Mouse (Mus musculus): ENCODE results near the gene Hmgn2. TPM values are rescaled to one million over a fixed set of nuclear protein-coding genes. Genes with fewer than 3 reads are reported as not detected.
"Not testable (repeated sequence)": the region's sequence is repeated elsewhere in the genome, so short reads cannot be mapped to it uniquely, and the experiment has no call there.

The Hmgn2 gene
- polyA plus RNA-seq, 1 experiment from 2014 or later: 3,167 TPM

GRCm38 (mm10) chr4:133938077-133938476 lies 30.4 kb downstream of the Hmgn2 start:
- no peaks in the 10 kb centered on the region for H3K9me3 ChIP-seq
- H3K27me3 ChIP-seq (replicated peaks; ENCODE audit: low read depth, poor library complexity, severe bottlenecking): no peaks in the 10 kb centered on the region
- no peak for DNase-seq (ENCODE audit: low spot score)
- H3K4me3 ChIP-seq: no peak overlapping the region
- peaks cover 23% of the 10 kb centered on the region for H3K4me1 ChIP-seq
- no peak overlapping the region for H3K27ac ChIP-seq (replicated peaks)
- WGBS: 60% methylated on average over 2 of the region's 2 CpGs
- H3K36me3 ChIP-seq (replicated peaks): no peaks in the 10 kb centered on the region

DNA sequence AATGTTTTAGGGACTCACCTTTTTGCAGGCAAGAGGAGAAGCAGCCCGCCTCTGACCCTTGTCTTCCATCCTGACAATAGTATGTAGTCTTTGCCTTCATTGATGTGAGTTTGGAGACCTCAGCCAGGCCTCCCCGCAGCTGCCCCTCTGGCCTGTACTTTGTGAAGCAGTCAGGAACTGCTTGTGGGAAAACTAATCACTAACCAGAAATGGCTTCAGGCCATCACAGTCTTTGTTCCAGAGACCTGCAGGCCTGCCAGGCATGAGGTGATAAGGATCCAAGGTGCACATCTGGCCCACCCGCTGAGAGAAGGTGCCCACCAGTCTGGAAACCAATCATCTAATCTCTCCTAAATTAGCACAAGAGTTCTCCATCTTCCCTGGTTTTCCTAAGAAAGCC lies 36.7 kb downstream of the Hmgn2 start:
- no peak for DNase-seq (ENCODE audit: low spot score)
- H3K27me3 ChIP-seq (replicated peaks; ENCODE audit: low read depth, poor library complexity, severe bottlenecking): no peaks in the 10 kb centered on the region
- H3K4me1 ChIP-seq: peaks cover 19% of the 10 kb centered on the region
- peak overlapping the region; percentile 15; the same call in 1 of the 2 replicates for H3K27ac ChIP-seq (replicated peaks)
- H3K36me3 ChIP-seq (replicated peaks): no peaks in the 10 kb centered on the region
- no peaks in the 10 kb centered on the region for H3K9me3 ChIP-seq
- 75% methylated on average over 3 of the region's 3 CpGs for WGBS
- no peak overlapping the region for H3K4me3 ChIP-seq

GRCm38 (mm10) chr4:133931349-133931748 lies 37.1 kb downstream of the Hmgn2 start:
- H3K27ac ChIP-seq (replicated peaks): peak overlapping the region; percentile 15; the same call in 1 of the 2 replicates
- WGBS: 15% methylated on average over 10 of the region's 10 CpGs
- DNase-seq (ENCODE audit: low spot score): peak; percentile 38

DNA sequence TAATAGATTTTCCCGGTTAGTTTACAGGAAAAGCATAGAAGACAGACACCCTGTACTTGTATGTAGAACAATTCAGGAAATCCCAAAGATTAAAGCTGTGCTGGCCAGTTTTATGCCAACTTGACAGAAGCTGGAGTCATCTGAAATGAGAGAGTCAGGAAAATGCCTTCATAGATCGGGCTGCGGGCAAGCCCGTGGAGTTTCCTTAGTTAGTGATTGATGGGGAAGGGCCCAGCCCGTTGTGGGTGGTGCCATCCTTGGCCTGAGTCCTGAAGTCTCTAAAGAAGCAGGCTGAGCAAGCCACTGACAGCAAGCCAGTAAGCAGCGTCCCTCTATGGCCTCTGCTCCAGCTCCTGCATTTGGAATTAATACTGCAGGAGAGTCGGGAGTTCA lies 39.2 kb downstream of the Hmgn2 start:
- peak overlapping the region; percentile 75; the same call in 1 of the 2 replicates for H3K27ac ChIP-seq (replicated peaks)
- peaks cover 19% of the 10 kb centered on the region for H3K4me1 ChIP-seq
- no peaks in the 10 kb centered on the region for H3K9me3 ChIP-seq
- no peaks in the 10 kb centered on the region for H3K36me3 ChIP-seq (replicated peaks)
- 46% methylated on average over 7 of the region's 7 CpGs for WGBS
- H3K4me3 ChIP-seq: 0 out of 2 replicates have a peak overlapping the region, but pooled peaks have one; percentile 9
- no peaks in the 10 kb centered on the region for H3K27me3 ChIP-seq (replicated peaks; ENCODE audit: low read depth, poor library complexity, severe bottlenecking)
- DNase-seq (ENCODE audit: low spot score): no peak

More at GRCm38 (mm10) chr4:133931349-133931748, 37.1 kb downstream of the Hmgn2 start:
- H3K4me3 ChIP-seq: no peak overlapping the region
- H3K4me1 ChIP-seq: peaks cover 19% of the 10 kb centered on the region
- no peaks in the 10 kb centered on the region for H3K9me3 ChIP-seq
- no peaks in the 10 kb centered on the region for H3K36me3 ChIP-seq (replicated peaks)
- no peaks in the 10 kb centered on the region for H3K27me3 ChIP-seq (replicated peaks; ENCODE audit: low read depth, poor library complexity, severe bottlenecking)

- 49% methylated on average over 15 of the region's 15 CpGs for WGBS
- H3K4me3 ChIP-seq: 0 out of 2 replicates have a peak overlapping the region, but pooled peaks have one; percentile 9
- no peaks in the 10 kb centered on the region for H3K9me3 ChIP-seq
- H3K27ac ChIP-seq (replicated peaks): peak overlapping the region; percentile 75
- H3K27me3 ChIP-seq (replicated peaks; ENCODE audit: low read depth, poor library complexity, severe bottlenecking): no peaks in the 10 kb centered on the region
- peak; percentile 60 for DNase-seq (ENCODE audit: low spot score)
- H3K36me3 ChIP-seq (replicated peaks): no peaks in the 10 kb centered on the region
- H3K4me1 ChIP-seq: peaks cover 19% of the 10 kb centered on the region
Observed at GRCm38 (mm10) chr4:133928576-133929277, 39.7 kb downstream of the Hmgn2 start.

DNA sequence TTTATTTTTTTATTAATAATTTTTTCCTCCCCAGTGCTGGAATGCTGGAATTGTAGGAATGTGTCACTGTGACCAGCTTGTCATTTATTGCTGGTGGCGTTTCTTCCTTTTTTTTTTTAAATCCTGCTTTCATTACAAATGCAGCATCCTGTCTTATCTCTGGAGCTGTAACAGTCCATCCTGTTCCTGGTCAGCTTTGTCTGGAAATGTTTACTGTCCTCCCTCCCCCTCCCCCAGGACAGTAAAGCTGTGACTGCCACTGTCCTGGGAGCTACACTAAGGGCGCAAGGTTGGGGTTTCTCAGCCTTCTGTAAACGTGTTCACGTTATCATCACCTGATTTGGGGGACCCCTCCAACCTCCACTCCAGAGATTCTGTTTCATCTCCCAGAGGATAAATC lies 43.2 kb downstream of the Hmgn2 start:
- H3K27ac ChIP-seq (replicated peaks): no peak overlapping the region
- no peak for DNase-seq (ENCODE audit: low spot score)
- 80% methylated on average over 4 of the region's 4 CpGs for WGBS
- no peak overlapping the region for H3K4me3 ChIP-seq
- no peaks in the 10 kb centered on the region for H3K9me3 ChIP-seq
- H3K27me3 ChIP-seq (replicated peaks; ENCODE audit: low read depth, poor library complexity, severe bottlenecking): no peaks in the 10 kb centered on the region
- no peaks in the 10 kb centered on the region for H3K36me3 ChIP-seq (replicated peaks)
- peaks cover 16% of the 10 kb centered on the region for H3K4me1 ChIP-seq

DNA sequence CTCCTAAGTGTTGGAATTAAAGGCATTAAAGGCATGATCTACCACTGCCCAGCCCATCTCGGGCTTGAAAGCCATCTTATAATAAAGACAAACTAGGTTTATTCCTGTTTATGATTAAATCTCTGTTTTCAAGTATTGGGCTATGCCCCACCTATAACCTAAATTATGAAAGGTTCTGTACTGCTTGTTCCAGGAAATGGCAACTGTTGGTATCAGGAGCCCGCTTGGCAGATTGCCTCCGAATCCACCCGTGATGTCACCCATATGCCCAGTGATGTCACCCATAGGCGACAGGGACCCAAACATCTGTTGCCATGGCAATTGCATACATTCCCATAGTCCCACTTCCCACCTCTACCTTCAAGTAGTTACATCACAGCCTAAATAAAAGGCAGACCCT lies 44.7 kb downstream of the Hmgn2 start:
- Histone ChIP-seq H3K4me3 (no peak overlapping the region), H3K9me3 (no peaks in the 10 kb centered on the region), H3K27ac (replicated peaks) (no peak overlapping the region), H3K36me3 (replicated peaks) (no peaks in the 10 kb centered on the region), H3K27me3 (replicated peaks; ENCODE audit: low read depth, poor library complexity, severe bottlenecking) (no peaks in the 10 kb centered on the region), H3K4me1 (peaks cover 8% of the 10 kb centered on the region)
- no peak for DNase-seq (ENCODE audit: low spot score)
- WGBS: 92% methylated on average over 5 of the region's 5 CpGs

DNA sequence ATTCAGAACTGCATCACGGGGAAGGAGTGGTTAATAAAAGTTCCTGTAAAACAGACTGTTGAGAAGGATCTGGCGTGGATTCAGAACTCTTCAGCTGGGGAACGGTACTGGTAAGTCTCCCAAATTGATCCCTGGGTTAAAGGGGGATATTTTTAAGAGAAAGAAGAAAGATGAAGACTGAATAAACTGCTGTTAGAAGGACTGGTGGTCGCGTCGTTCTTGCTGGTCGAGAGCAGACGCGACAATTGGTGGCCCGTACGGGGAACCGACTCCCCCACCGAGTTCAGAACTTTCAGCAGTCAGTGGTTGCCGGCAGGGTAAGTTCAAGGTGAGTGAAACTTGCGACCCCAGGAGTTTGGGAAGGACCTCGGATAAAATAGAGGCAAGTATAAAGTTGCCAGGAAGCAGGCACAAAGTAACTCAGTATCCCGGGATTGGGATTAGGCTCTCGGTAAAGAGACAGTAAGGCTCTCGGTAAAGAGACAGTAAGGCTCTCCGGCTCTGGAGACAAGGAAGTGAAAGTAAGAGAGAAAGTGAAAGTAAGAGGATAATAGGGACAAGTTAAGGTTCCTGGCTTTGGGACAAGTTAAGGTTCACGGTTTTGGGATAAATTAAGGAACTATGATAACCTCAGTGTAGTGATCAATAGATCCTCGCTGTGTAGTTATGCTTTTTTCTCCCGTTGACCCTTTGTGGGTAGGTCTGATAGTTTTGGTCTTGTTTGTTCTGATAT lies 50.2 kb downstream of the Hmgn2 start:
- WGBS: 90% methylated on average over 23 of the region's 23 CpGs
- DNase-seq (ENCODE audit: low spot score); H3K4me1 ChIP-seq; H3K36me3 ChIP-seq (replicated peaks); H3K27ac ChIP-seq (replicated peaks); H3K9me3 ChIP-seq; H3K27me3 ChIP-seq (replicated peaks; ENCODE audit: low read depth, poor library complexity, severe bottlenecking); H3K4me3 ChIP-seq: not testable (repeated sequence)

Other genes starting within 250 kb of the Hmgn2 start
- gene Arid1a, start 211.9 kb downstream of the Hmgn2 start, polyA plus RNA-seq (2016; fragmentation: Nextera tagmentation; extraction: Ambion mirVana): 38.9 and 40.0 TPM in 2 replicates
- gene Rps6ka1, start 80.9 kb downstream of the Hmgn2 start, polyA plus RNA-seq (2016; fragmentation: Nextera tagmentation; extraction: Ambion mirVana): 46.6 and 47.6 TPM in 2 replicates
- 41.2 and 42.1 TPM in 2 replicates for gene Dhdds, start 32.3 kb upstream of the Hmgn2 start, polyA plus RNA-seq (2016; fragmentation: Nextera tagmentation; extraction: Ambion mirVana)
- gene Lin28a, start 50.2 kb upstream of the Hmgn2 start, polyA plus RNA-seq (2016; fragmentation: Nextera tagmentation; extraction: Ambion mirVana): 18.7 and 24.2 TPM in 2 replicates
- not detected in 2 replicates for gene Zfp683, start 85.2 kb upstream of the Hmgn2 start, polyA plus RNA-seq (2016; fragmentation: Nextera tagmentation; extraction: Ambion mirVana)
- gene Crybg2, start 92.2 kb upstream of the Hmgn2 start, polyA plus RNA-seq (2016; fragmentation: Nextera tagmentation; extraction: Ambion mirVana): 4.1 and 7.1 TPM in 2 replicates
- gene Cd52, start 126.4 kb upstream of the Hmgn2 start, polyA plus RNA-seq (2016; fragmentation: Nextera tagmentation; extraction: Ambion mirVana): 3.5 and 4.5 TPM in 2 replicates
- gene Ubxn11, start 133.9 kb upstream of the Hmgn2 start, polyA plus RNA-seq (2016; fragmentation: Nextera tagmentation; extraction: Ambion mirVana): 4.5 and 7.1 TPM in 2 replicates
- 300 and 316 TPM in 2 replicates for gene Sh3bgrl3, start 160.1 kb upstream of the Hmgn2 start, polyA plus RNA-seq (2016; fragmentation: Nextera tagmentation; extraction: Ambion mirVana)
- gene Cep85, start 218.5 kb upstream of the Hmgn2 start, polyA plus RNA-seq (2016; fragmentation: Nextera tagmentation; extraction: Ambion mirVana): 32.3 and 33.2 TPM in 2 replicates
- gene Gm7534, start 234.4 kb upstream of the Hmgn2 start, polyA plus RNA-seq (2016; fragmentation: Nextera tagmentation; extraction: Ambion mirVana): 0.06 and 0.07 TPM in 2 replicates

Measured in embryonic facial prominence, embryonic 10.5 days (tissue).